In genomic region chr4:111666713-111667112, GRCm38 (mm10) we compare ENCODE assay signal across 17 mouse cellular contexts.
"Had no signal": no experiment of that assay in that cellular context is flagged by ENCODE, and none has a peak within 500 bp of the region (broad histone marks: within the 10 kb centered on the region; RNA-seq: fewer than 3 reads in every experiment).

No protein-coding gene starts in this region.

- DNase-seq: lung, adult 18-20 months; lung, embryonic 14.5 days; lung, postnatal 14 days; lung, postnatal 36 days; right cerebral cortex, postnatal 14 days; thymus, adult 18-20 months; thymus, postnatal 14 days; thymus, postnatal 36 days had no signal

- H3K36me3 ChIP-seq: midbrain, embryonic 13.5 days; neural tube, embryonic 13.5 days; stomach, embryonic 15.5 days had no signal

- H3K27me3 ChIP-seq: megakaryocyte, embryonic 14.5 days; midbrain, embryonic 13.5 days; neural tube, embryonic 13.5 days; stomach, embryonic 15.5 days had no signal

- H3K27ac ChIP-seq: macrophage; midbrain, embryonic 13.5 days; neural tube, embryonic 13.5 days; stomach, embryonic 15.5 days; stomach, postnatal 0 days had no signal

- H3K4me2 ChIP-seq: lung, embryonic 14.5 days; midbrain, embryonic 11.5 days; midbrain, embryonic 13.5 days; neural tube, embryonic 13.5 days; stomach, embryonic 15.5 days had no signal

- ATAC-seq: midbrain, embryonic 13.5 days; midbrain, embryonic 16.5 days had no signal

- H3K9me3 ChIP-seq: megakaryocyte, embryonic 14.5 days; midbrain, embryonic 13.5 days; neural tube, embryonic 13.5 days; stomach, embryonic 15.5 days had no signal

- H3K9ac ChIP-seq: lung, embryonic 14.5 days; midbrain, embryonic 13.5 days; neural tube, embryonic 13.5 days; stomach, embryonic 15.5 days had no signal

- H3K4me3 ChIP-seq: megakaryocyte, embryonic 14.5 days; midbrain, embryonic 13.5 days; myocyte; neural tube, embryonic 13.5 days; stomach, embryonic 15.5 days had no signal
